Mouse (Mus musculus) liver, embryonic 14.5 days (tissue): ENCODE measurements around the gene Crhr2.

Experiments
- CTCF ChIP-seq: IDR thresholded peaks from 2 replicates; pipeline ENCODE4 v1.5.1; 2016; ENCODE audit warnings: antibody characterized with exemption, low read depth, control low read depth
- EP300 ChIP-seq: IDR thresholded peaks from 2 replicates; pipeline ENCODE4 v1.6.1; 2016; ENCODE audit warnings: antibody characterized with exemption, low read depth

DNA sequence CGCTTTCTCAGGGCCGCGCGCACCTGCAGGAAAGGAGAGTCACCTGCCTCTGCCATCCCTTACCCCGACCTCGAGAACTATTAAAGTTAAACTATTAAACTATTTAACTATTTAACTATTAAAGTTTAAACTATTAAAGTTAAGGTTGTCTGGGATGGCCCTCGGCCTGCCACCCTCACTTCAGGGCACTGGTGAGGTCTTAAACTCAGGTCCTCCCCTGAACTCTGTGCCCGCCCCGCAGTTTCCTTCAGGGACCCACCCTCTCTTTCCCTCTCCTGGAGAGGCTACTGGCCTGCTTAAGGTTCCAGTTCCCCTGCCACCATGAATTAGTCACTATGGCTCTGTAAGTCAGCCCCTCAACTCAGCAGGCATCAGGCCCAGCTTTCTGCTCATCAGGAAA lies 41.4 kb downstream of the Crhr2 start:
- no peak for TF ChIP-seq CTCF
- no peak for TF ChIP-seq EP300
